ENCODE assay signal across 8 mouse cellular contexts in the genomic region with DNA sequence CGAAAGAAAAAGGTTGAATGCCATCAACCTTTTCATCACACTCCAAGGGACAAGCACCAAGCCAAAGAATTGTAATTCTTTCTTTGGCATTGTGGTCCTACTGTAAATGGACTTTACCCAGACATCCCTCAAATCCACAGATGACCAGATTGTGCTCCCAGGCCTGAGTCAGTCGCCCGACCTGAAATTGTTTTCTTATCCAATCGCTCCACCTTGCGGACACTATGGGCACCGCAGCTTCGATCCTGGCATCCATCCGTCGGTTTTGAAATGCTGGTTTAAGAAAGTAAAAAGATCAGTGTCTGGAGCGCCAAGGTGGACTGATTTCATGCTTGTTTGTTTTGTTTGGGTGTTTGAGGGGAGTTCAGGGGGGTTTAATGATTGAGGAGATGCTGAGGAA. TPM values are rescaled to one million over a fixed set of nuclear protein-coding genes. Genes with fewer than 3 reads are reported as not detected.
DNase-seq lines count a peak whose midpoint lies in the region; ATAC-seq and TF ChIP-seq lines count a peak whose summit lies in the region.

No protein-coding gene starts in this region.

- WGBS in bone marrow, adult 2 months: 9% methylated on average over 10 of the region's 10 CpGs
- WGBS in embryonic facial prominence, embryonic 15.5 days: 8% methylated on average over 10 of the region's 10 CpGs
- WGBS in heart, embryonic 11.5 days (ENCODE audit: insufficient replicate concordance): 7% methylated on average over 10 of the region's 10 CpGs
- 7% methylated on average over 10 of the region's 10 CpGs for WGBS in kidney, embryonic 15.5 days
- 10% methylated on average over 10 of the region's 10 CpGs for WGBS in limb, embryonic 15.5 days
- 7% methylated on average over 10 of the region's 10 CpGs for WGBS in midbrain, postnatal 0 days

- no peaks in the 10 kb centered on the region for H3K4me1 ChIP-seq in bone marrow, adult 2 months (ENCODE audit: control insufficient read depth, insufficient read depth, low read length)
- peaks cover 12% of the 10 kb centered on the region for H3K4me1 ChIP-seq in embryonic facial prominence, embryonic 15.5 days
- H3K4me1 ChIP-seq in heart, embryonic 11.5 days (ENCODE audit: control insufficient read depth, insufficient read depth, low read length): no peaks in the 10 kb centered on the region
- H3K4me1 ChIP-seq in kidney, embryonic 15.5 days: peaks cover 14% of the 10 kb centered on the region
- peaks cover 11% of the 10 kb centered on the region; the same call in 1 of the 2 replicates for H3K4me1 ChIP-seq in limb, embryonic 15.5 days
- peaks cover 3% of the 10 kb centered on the region; the same call in 1 of the 2 replicates for H3K4me1 ChIP-seq in midbrain, postnatal 0 days (ENCODE audit: insufficient read depth, low read length)

- H3K27me3 ChIP-seq in embryonic facial prominence, embryonic 15.5 days: peaks cover 82% of the 10 kb centered on the region
- peaks cover 59% of the 10 kb centered on the region for H3K27me3 ChIP-seq in heart, embryonic 11.5 days (ENCODE audit: control insufficient read depth, insufficient read depth, low read length)
- H3K27me3 ChIP-seq in kidney, embryonic 15.5 days: peaks cover 78% of the 10 kb centered on the region
- H3K27me3 ChIP-seq in limb, embryonic 15.5 days: peaks cover 81% of the 10 kb centered on the region
- peaks cover 69% of the 10 kb centered on the region for H3K27me3 ChIP-seq in midbrain, postnatal 0 days (ENCODE audit: insufficient read depth, low read length)

- H3K4me3 ChIP-seq in bone marrow, adult 2 months (replicated peaks; ENCODE audit: control insufficient read depth, low read depth, low read length): no peak overlapping the region
- H3K4me3 ChIP-seq in embryonic facial prominence, embryonic 15.5 days (replicated peaks): peak overlapping the region; percentile 37
- peak overlapping the region; percentile 8 for H3K4me3 ChIP-seq in heart, embryonic 11.5 days (ENCODE audit: low read depth, low read length)
- H3K4me3 ChIP-seq in kidney, embryonic 15.5 days (replicated peaks): peak overlapping the region; percentile 35
- H3K4me3 ChIP-seq in limb, embryonic 15.5 days: peak overlapping the region; percentile 38
- H3K4me3 ChIP-seq in midbrain, postnatal 0 days (ENCODE audit: low read depth, low read length): peak overlapping the region; percentile 33

- no peak overlapping the region for H3K9ac ChIP-seq in embryonic facial prominence, embryonic 15.5 days
- no peak overlapping the region for H3K9ac ChIP-seq in heart, embryonic 11.5 days (ENCODE audit: low read depth, low read length)
- no peak overlapping the region for H3K9ac ChIP-seq in kidney, embryonic 15.5 days
- H3K9ac ChIP-seq in limb, embryonic 15.5 days: no peak overlapping the region
- no peak overlapping the region for H3K9ac ChIP-seq in midbrain, postnatal 0 days (replicated peaks; ENCODE audit: low read length, poor library complexity, severe bottlenecking)

- TF ChIP-seq CTCF in bone marrow, adult 2 months (IDR thresholded peaks at IDR 0.05; ENCODE audit: control insufficient read depth, insufficient read depth, low read length): peak; percentile 78
- TF ChIP-seq CTCF in midbrain, postnatal 0 days (IDR thresholded peaks at IDR 0.05): peak; percentile 91

- no peaks in the 10 kb centered on the region for H3K36me3 ChIP-seq in embryonic facial prominence, embryonic 15.5 days
- no peaks in the 10 kb centered on the region for H3K36me3 ChIP-seq in heart, embryonic 11.5 days (ENCODE audit: control insufficient read depth, insufficient read depth, low read length)
- H3K36me3 ChIP-seq in kidney, embryonic 15.5 days: no peaks in the 10 kb centered on the region
- no peaks in the 10 kb centered on the region for H3K36me3 ChIP-seq in limb, embryonic 15.5 days
- no peaks in the 10 kb centered on the region for H3K36me3 ChIP-seq in midbrain, postnatal 0 days (ENCODE audit: insufficient read depth, low read length)

- peak; percentile 84 for DNase-seq in B cell, adult 2 months
- DNase-seq in midbrain, postnatal 0 days (ENCODE audit: low spot score): peak; percentile 84
- peak; percentile 48 to 54 for DNase-seq in spleen, postnatal 36 days (ENCODE audit: low spot score in 2 of 2)

- no peak overlapping the region for H3K27ac ChIP-seq in bone marrow, adult 2 months (ENCODE audit: control insufficient read depth, insufficient read depth, low read depth, low read length, poor library complexity)
- no peak overlapping the region for H3K27ac ChIP-seq in embryonic facial prominence, embryonic 15.5 days (replicated peaks)
- H3K27ac ChIP-seq in heart, embryonic 11.5 days (ENCODE audit: low read depth, low read length): no peak overlapping the region
- no peak overlapping the region for H3K27ac ChIP-seq in kidney, embryonic 15.5 days
- no peak overlapping the region for H3K27ac ChIP-seq in limb, embryonic 15.5 days
- no peak overlapping the region for H3K27ac ChIP-seq in midbrain, postnatal 0 days (ENCODE audit: low read depth, low read length)

- no peak for ATAC-seq in embryonic facial prominence, embryonic 15.5 days (ENCODE audit: insufficient number of reproducible peaks, low FRiP score, low TSS enrichment, low read depth)
- 0 out of 2 replicates have a peak, but pooled peaks have one; percentile 16 for ATAC-seq in heart, embryonic 11.5 days (replicated peaks; ENCODE audit: insufficient number of reproducible peaks, low FRiP score, low TSS enrichment)
- peak; percentile 52; the same call in 1 of the 2 replicates for ATAC-seq in kidney, embryonic 15.5 days (replicated peaks; ENCODE audit: low FRiP score)
- no peak for ATAC-seq in limb, embryonic 15.5 days (ENCODE audit: insufficient number of reproducible peaks, low FRiP score, low TSS enrichment, low read depth)
- no peak; the same call in 1 of the 2 replicates for ATAC-seq in midbrain, postnatal 0 days (ENCODE audit: low FRiP score)

- H3K9me3 ChIP-seq in embryonic facial prominence, embryonic 15.5 days (replicated peaks): no peaks in the 10 kb centered on the region
- no peaks in the 10 kb centered on the region for H3K9me3 ChIP-seq in heart, embryonic 11.5 days (replicated peaks; ENCODE audit: control insufficient read depth, low read length)
- H3K9me3 ChIP-seq in kidney, embryonic 15.5 days (replicated peaks): no peaks in the 10 kb centered on the region
- no peaks in the 10 kb centered on the region for H3K9me3 ChIP-seq in limb, embryonic 15.5 days
- no peaks in the 10 kb centered on the region for H3K9me3 ChIP-seq in midbrain, postnatal 0 days (ENCODE audit: low read length)

- no peak for TF ChIP-seq POLR2A in bone marrow, adult 2 months (IDR thresholded peaks at IDR 0.05; ENCODE audit: borderline replicate concordance, control insufficient read depth, low read depth, low read length)

- peak overlapping the region; percentile 57 for H3K4me2 ChIP-seq in embryonic facial prominence, embryonic 15.5 days (replicated peaks)
- peak overlapping the region; percentile 53 for H3K4me2 ChIP-seq in heart, embryonic 11.5 days
- H3K4me2 ChIP-seq in kidney, embryonic 15.5 days: peak overlapping the region; percentile 60
- peak overlapping the region; percentile 65 for H3K4me2 ChIP-seq in limb, embryonic 15.5 days
- H3K4me2 ChIP-seq in midbrain, postnatal 0 days (ENCODE audit: low read depth, low read length, poor library complexity, severe bottlenecking): peak overlapping the region; percentile 57

RNA-seq across cellular contexts. Expression of gene Nkx2-2, which starts 16.4 kb away (rescaled TPM):
- polyA plus RNA-seq in bone marrow, adult 2 months (2011; ENCODE audit: insufficient read depth, insufficient read length, low replicate concordance, missing spikeins): not detected in 2 replicates
- not detected in 2 replicates for polyA plus RNA-seq in embryonic facial prominence, embryonic 15.5 days (2015; fragmentation: Nextera tagmentation; extraction: Ambion mirVana)
- polyA plus RNA-seq in heart, embryonic 11.5 days (2014; fragmentation: Nextera tagmentation; extraction: Ambion mirVana): 0.27 TPM in 1 of 2 replicates, not detected in the other
- not detected in 2 replicates for polyA plus RNA-seq in kidney, embryonic 15.5 days (2015; fragmentation: Nextera tagmentation; extraction: Ambion mirVana)
- 0.11 TPM in 1 of 2 replicates, not detected in the other for polyA plus RNA-seq in limb, embryonic 15.5 days (2015; fragmentation: Nextera tagmentation; extraction: Ambion mirVana)
- total RNA-seq in midbrain, postnatal 0 days (2014; rRNA removed): 25.8 and 34.8 TPM in 2 replicates
- 11.8 and 12.9 TPM in 2 replicates for polyA plus RNA-seq in midbrain, postnatal 0 days (2015; fragmentation: Nextera tagmentation; extraction: Ambion mirVana)

Comparison
In these comparisons a context has a peak if more than half of its experiments do, and no peak if none do; other contexts are left out.
1. ATAC-seq: peak in heart, embryonic 11.5 days (single experiment) and kidney, embryonic 15.5 days (single experiment); none in embryonic facial prominence, embryonic 15.5 days (single experiment), limb, embryonic 15.5 days (single experiment) and midbrain, postnatal 0 days (single experiment).
2. RNA of gene Nkx2-2, which starts 16.4 kb away (polyA plus RNA-seq): 11.8 to 12.9 TPM in midbrain, postnatal 0 days; 0.27 TPM in heart, embryonic 11.5 days, not detected in kidney, embryonic 15.5 days, 0.11 TPM in limb, embryonic 15.5 days, not detected in bone marrow, adult 2 months and not detected in embryonic facial prominence, embryonic 15.5 days; every median in the first group is over 10 times any median in the second.
3. Peak in every context shown above with its lines, with median percentiles within 50 percentile points of each other: DNase-seq and H3K4me2 ChIP-seq.